Mouse (Mus musculus): ENCODE results near the gene Nckap5l. TPM values are rescaled to one million over a fixed set of nuclear protein-coding genes. Genes with fewer than 3 reads are reported as not detected.

Nckap5l gene
- polyA plus RNA-seq, 1 experiment, result 3.1 TPM

DNA sequence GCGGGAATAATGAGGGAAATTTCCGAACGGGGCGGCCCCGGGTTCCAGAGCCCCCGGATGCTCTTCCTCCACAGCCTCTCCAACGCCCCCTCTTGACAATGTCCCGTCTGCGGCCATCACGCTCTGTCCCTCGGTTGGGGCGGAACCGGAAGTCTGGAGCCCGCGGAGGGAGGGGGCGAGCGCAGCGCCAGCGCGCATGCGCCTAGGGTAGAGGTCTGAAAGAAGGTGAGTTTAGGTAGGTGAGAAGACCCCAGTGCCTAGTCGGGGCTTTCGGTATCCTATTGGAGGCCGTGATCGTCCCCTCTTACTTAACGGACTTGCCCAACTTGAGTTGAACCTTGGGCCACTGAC, 17.0 kb upstream of the Nckap5l start, which contains the start of gene Bcdin3d:
Bcdin3d (minus strand) TSS at position 155 of the 351 bp plus-strand sequence.
- Histone ChIP-seq H3K4me1 (ENCODE audit: control insufficient read depth, insufficient read depth, low read length) (peaks cover 4% of the 10 kb centered on the region; the same call in 1 of the 2 replicates), H3K4me3 (ENCODE audit: insufficient read depth, low read depth, low read length) (peak within 1 kb of the TSS; percentile 72), H3K36me3 (ENCODE audit: control insufficient read depth, insufficient read depth, low read length) (no peaks in the 10 kb centered on the region), H3K27me3 (replicated peaks; ENCODE audit: control insufficient read depth, insufficient read depth, low read length) (no peaks in the 10 kb centered on the region), H3K27ac (ENCODE audit: insufficient read depth, low read depth, low read length) (peak within 1 kb of the TSS; percentile 58)
- TF ChIP-seq POLR2A (IDR thresholded peaks at IDR 0.05; ENCODE audit: low read depth, low read length) (no peak), CTCF (conservative IDR thresholded peaks at IDR 0.05; ENCODE audit: insufficient read depth, insufficient read length, low read depth, low read length) (no peak)
- DNase-seq, result peak; percentile 91
- WGBS, result 1% methylated on average over 26 of the region's 26 CpGs

DNA sequence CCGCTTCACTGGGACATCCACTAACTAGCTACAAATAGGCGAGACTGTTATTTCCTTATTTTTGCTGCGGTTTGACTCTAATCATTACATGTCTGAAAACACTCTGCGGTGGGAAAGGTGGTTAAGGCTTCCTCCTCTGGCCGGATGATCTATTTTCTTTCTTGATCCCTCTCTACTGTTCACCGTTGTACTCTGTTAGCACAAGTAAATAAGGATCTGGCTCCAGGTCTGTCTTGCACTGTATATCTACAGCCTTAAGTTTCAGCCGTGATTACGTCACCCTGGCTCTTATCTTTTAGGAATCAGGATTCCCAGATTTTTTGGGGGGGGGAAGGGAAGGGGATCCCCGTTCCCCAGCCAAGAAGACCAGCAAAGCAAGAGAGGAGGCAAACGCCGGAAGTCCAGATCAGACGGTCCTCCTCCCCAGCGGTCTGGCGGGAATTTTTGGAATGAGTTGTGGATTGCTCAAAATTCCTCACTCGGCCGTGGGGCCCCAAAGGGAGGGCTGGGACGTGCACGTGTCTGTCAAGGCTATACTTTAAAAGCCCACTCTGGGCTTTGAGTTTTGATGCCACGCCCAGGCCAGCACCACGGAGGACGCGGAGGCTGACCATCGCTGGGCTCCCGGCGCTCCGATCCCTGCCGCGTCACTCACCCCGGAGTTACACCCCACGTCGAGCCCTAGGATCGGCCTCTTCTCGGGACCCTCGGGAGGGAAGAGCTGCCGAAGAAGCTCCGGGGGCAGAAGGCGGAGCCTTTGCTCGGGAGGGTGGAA, 16.4 kb upstream of the Nckap5l start:
- peaks cover 4% of the 10 kb centered on the region; the same call in 1 of the 2 replicates for H3K4me1 ChIP-seq (ENCODE audit: control insufficient read depth, insufficient read depth, low read length)
- H3K4me3 ChIP-seq (ENCODE audit: insufficient read depth, low read depth, low read length), result peak overlapping the region; percentile 72
- H3K27me3 ChIP-seq (replicated peaks; ENCODE audit: control insufficient read depth, insufficient read depth, low read length), result no peaks in the 10 kb centered on the region
- 3% methylated on average over 38 of the region's 38 CpGs for WGBS
- no peaks in the 10 kb centered on the region for H3K36me3 ChIP-seq (ENCODE audit: control insufficient read depth, insufficient read depth, low read length)
- TF ChIP-seq POLR2A (IDR thresholded peaks at IDR 0.05; ENCODE audit: low read depth, low read length) (no peak), CTCF (conservative IDR thresholded peaks at IDR 0.05; ENCODE audit: insufficient read depth, insufficient read length, low read depth, low read length) (no peak)
- peak; percentile 83 for DNase-seq
- peak overlapping the region; percentile 58 for H3K27ac ChIP-seq (ENCODE audit: insufficient read depth, low read depth, low read length)

DNA sequence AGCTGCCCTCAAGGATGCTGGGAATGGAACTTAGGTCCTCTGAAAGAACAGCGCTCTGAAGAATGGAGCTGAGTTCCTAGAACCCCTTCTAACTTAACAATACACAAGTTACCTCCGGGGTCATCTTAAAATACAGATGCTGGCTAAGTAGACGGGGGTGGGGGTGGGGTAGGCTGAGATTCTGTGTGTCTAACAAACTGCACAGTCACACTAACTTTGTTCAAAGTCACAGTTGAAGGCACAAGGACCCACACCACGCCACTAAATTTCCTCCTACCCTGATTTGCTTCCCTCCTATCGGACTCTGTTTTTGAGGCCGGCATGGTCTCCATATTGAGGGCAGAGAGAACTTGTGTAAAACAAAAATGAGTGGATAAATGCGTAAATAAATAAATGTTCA, 15.4 kb upstream of the Nckap5l start:
- Histone ChIP-seq H3K4me1 (ENCODE audit: control insufficient read depth, insufficient read depth, low read length) (peaks cover 4% of the 10 kb centered on the region; the same call in 1 of the 2 replicates), H3K27me3 (replicated peaks; ENCODE audit: control insufficient read depth, insufficient read depth, low read length) (no peaks in the 10 kb centered on the region), H3K4me3 (ENCODE audit: insufficient read depth, low read depth, low read length) (no peak overlapping the region), H3K36me3 (ENCODE audit: control insufficient read depth, insufficient read depth, low read length) (no peaks in the 10 kb centered on the region), H3K27ac (ENCODE audit: insufficient read depth, low read depth, low read length) (no peak overlapping the region)
- TF ChIP-seq POLR2A (IDR thresholded peaks at IDR 0.05; ENCODE audit: low read depth, low read length) (no peak), CTCF (conservative IDR thresholded peaks at IDR 0.05; ENCODE audit: insufficient read depth, insufficient read length, low read depth, low read length) (no peak)
- WGBS, result 75% methylated on average over 7 of the region's 7 CpGs
- DNase-seq, result no peak

DNA sequence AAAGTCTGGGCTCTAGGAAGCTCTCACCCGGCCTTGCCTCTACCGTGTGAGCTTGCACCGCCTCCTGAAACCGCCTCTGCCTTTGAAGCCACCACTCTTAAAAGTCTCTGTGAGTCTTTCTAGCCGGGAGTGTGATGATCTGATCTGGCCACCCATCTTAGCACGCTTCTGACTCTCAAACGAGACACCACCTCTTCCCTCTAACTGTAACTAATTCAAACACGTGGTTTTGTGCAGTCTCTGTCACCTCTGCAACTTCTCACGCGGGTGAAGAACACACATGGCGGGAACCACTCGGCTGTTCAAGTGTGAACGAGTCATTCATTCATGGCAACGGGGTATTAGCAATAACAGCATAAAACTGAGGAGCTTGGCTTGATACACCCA, 14.1 kb upstream of the Nckap5l start:
- Histone ChIP-seq H3K4me1 (ENCODE audit: control insufficient read depth, insufficient read depth, low read length) (peaks cover 4% of the 10 kb centered on the region; the same call in 1 of the 2 replicates), H3K27ac (ENCODE audit: insufficient read depth, low read depth, low read length) (no peak overlapping the region), H3K27me3 (replicated peaks; ENCODE audit: control insufficient read depth, insufficient read depth, low read length) (no peaks in the 10 kb centered on the region), H3K36me3 (ENCODE audit: control insufficient read depth, insufficient read depth, low read length) (no peaks in the 10 kb centered on the region), H3K4me3 (ENCODE audit: insufficient read depth, low read depth, low read length) (no peak overlapping the region)
- TF ChIP-seq POLR2A (IDR thresholded peaks at IDR 0.05; ENCODE audit: low read depth, low read length) (no peak), CTCF (conservative IDR thresholded peaks at IDR 0.05; ENCODE audit: insufficient read depth, insufficient read length, low read depth, low read length) (no peak)
- 63% methylated on average over 14 of the region's 14 CpGs for WGBS
- DNase-seq, result no peak

DNA sequence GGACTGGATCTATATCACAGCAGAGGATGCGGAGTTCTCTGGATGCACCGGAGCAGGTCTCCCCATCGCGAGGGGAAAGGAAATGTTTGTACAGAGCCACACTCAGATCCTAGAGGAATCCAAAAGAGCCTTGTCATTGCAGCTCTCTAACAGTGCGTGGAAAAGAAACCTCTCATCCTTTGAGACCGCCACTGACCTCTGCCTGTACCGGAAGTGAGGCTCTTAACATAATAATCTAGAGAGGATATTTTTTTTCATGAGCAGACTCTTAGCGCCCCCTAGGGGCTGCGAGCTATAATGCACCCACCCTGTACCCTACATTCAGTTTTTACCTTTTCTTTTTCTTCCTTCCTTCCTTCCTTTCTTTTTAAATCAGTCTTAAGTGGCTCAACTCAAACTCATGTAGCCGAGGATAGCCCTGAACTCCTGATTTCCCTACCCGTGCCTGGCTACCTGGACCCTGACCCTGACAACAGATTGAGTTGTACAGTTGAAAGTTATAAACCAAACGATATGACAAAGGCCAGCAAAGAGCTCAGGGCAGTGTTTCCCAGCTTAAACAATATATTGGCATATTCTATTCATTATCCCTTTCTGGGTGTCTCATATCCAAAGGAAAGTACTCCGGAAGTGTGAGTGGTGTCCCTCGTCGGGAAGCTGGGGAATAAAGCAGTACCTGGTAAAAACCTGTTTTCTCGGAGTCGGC, 13.6 kb upstream of the Nckap5l start:
- DNase-seq, result peak; percentile 66
- H3K36me3 ChIP-seq (ENCODE audit: control insufficient read depth, insufficient read depth, low read length), result no peaks in the 10 kb centered on the region
- peak overlapping the region; percentile 3; the same call in 1 of the 2 replicates for H3K4me3 ChIP-seq (ENCODE audit: insufficient read depth, low read depth, low read length)
- no peaks in the 10 kb centered on the region for H3K27me3 ChIP-seq (replicated peaks; ENCODE audit: control insufficient read depth, insufficient read depth, low read length)
- peak overlapping the region; percentile 33; the same call in 1 of the 2 replicates for H3K27ac ChIP-seq (ENCODE audit: insufficient read depth, low read depth, low read length)
- H3K4me1 ChIP-seq (ENCODE audit: control insufficient read depth, insufficient read depth, low read length), result peaks cover 4% of the 10 kb centered on the region; the same call in 1 of the 2 replicates
- TF ChIP-seq POLR2A (IDR thresholded peaks at IDR 0.05; ENCODE audit: low read depth, low read length) (no peak), CTCF (conservative IDR thresholded peaks at IDR 0.05; ENCODE audit: insufficient read depth, insufficient read length, low read depth, low read length) (peak; percentile 68)
- WGBS, result 42% methylated on average over 17 of the region's 17 CpGs

DNA sequence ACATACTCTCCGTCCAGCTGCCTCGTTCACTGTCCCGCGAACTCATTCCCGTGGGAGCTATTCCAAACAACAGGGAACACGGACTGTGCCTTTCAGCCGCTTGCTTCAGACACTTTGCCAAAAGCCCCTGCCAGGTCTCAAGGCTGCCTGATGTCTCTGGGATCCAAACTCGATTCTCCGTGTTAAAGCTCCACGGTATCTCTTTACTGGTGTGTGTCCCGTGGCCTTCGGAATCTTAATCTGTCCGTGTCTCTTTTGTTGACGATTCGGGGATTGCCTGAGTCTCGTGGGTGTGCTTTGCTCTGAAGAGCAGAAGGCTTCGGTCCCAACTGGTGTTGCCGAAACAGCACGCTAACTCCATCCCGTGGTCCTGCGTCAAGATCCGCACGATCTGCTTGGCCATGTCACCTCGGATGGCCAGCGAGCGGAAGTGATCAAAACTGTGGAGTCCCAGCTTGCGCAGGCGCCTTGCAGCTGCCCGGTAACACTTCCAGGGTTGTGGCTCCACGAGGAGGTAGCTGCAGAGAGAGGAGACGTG, 12.7 kb upstream of the Nckap5l start:
- Histone ChIP-seq H3K27me3 (replicated peaks; ENCODE audit: control insufficient read depth, insufficient read depth, low read length) (no peaks in the 10 kb centered on the region), H3K36me3 (ENCODE audit: control insufficient read depth, insufficient read depth, low read length) (no peaks in the 10 kb centered on the region), H3K27ac (ENCODE audit: insufficient read depth, low read depth, low read length) (peak overlapping the region; percentile 12; the same call in 1 of the 2 replicates), H3K4me1 (ENCODE audit: control insufficient read depth, insufficient read depth, low read length) (peaks cover 4% of the 10 kb centered on the region; the same call in 1 of the 2 replicates), H3K4me3 (ENCODE audit: insufficient read depth, low read depth, low read length) (0 out of 2 replicates have a peak overlapping the region, but pooled peaks have one; percentile 3)
- peak; percentile 42 for DNase-seq
- 77% methylated on average over 31 of the region's 31 CpGs for WGBS
- TF ChIP-seq POLR2A (IDR thresholded peaks at IDR 0.05; ENCODE audit: low read depth, low read length), result no peak
- no peak for TF ChIP-seq CTCF (conservative IDR thresholded peaks at IDR 0.05; ENCODE audit: insufficient read depth, insufficient read length, low read depth, low read length)
